Mouse (Mus musculus): Measurements from ENCODE around the gene Tbx21.

- no peak for TF ChIP-seq CTCF (IDR thresholded peaks at IDR 0.05; ENCODE audit: insufficient read depth, low read length)
- no peak for TF ChIP-seq POLR2A (IDR thresholded peaks at IDR 0.05; ENCODE audit: borderline replicate concordance, extremely low read depth, low read depth, low read length)
Measured at GRCm38 (mm10) chr11:97052219-97052646, 62.9 kb downstream of the Tbx21 start.
